Mouse (Mus musculus): ENCODE data around the gene Kcnn4.

The Kcnn4 gene

DNA sequence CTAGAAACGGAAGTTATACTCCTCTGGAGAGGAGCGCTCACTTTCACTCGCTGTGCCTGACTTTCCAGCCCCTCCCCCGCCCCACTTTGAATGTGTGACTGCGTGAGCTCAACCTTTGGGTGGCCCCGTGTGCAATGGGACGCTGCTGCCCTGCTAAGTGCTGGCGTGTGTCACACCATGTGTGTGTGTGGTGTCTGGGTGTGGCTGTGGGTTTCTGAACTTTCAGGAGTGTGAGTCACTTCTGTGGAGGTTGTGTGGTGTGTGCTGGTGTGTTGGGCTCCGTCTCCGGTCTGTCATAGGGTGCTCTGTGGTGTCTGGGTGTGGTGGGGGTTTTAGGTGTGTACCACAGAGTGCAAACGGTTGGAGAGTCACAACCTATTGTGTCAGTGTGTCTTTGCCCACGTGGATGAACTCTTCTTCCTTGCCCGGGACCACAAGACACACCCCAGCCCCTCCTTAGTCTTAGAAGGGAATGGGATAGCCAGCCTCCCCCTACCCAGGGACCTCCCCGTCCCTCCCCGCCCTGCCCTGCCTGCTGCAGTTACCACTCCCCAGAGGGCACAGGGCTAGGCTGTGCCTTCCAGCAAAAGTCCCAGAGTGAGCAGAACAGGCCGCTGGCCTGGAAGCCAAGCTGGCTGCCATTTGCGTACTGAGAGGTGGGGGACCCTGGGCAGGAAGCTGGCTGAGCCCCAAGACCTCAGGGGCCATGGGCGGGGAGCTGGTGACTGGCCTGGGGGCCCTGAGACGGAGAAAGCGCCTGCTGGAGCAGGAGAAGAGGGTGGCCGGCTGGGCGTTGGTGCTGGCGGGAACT lies at the start of gene Kcnn4:
Gene Kcnn4, plus strand, starts transcription at position 533 of the 811 bp plus-strand sequence.
- no peak for DNase-seq (ENCODE audit: low spot score)

DNA sequence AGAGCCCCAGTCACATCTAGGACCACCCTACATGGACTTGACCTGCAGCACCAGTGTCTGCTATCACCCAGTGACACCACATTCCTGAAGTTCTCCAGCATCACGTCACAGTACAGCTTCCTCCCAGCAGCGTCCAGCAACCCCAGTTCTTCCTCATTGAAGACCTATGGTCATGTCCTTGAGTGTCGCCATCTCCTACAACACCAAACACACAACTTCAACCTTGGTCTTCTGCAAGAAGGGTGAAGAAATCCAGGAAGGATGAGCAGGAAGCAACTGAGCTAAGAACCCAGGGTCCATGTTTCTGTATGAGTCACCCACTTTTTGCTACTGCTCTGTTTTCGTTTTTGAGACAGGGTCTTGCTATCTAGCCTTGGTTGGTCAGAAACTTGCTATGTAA lies 47.5 kb upstream of the Kcnn4 start:
- DNase-seq (ENCODE audit: low spot score), result no peak

DNA sequence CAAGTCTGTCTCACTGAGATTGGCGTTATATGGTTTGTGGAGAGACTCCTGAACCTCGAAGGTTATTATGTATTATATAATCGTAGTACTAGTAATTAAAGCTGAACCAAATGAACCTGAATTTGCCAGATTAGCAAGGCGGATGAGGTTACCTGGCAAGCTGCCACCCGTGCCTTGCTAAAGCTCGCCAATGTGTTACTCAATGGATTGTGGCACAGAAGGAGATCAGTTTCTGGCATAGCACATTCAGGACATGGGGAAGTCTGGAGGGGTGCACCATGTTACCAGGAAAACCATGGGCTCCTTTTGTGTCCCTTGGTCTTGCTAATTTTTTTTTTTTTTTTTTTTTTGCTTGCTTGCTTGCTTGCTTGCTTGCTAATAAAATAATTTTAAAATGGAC lies 44.9 kb upstream of the Kcnn4 start:
- DNase-seq (ENCODE audit: low spot score), result no peak

DNA sequence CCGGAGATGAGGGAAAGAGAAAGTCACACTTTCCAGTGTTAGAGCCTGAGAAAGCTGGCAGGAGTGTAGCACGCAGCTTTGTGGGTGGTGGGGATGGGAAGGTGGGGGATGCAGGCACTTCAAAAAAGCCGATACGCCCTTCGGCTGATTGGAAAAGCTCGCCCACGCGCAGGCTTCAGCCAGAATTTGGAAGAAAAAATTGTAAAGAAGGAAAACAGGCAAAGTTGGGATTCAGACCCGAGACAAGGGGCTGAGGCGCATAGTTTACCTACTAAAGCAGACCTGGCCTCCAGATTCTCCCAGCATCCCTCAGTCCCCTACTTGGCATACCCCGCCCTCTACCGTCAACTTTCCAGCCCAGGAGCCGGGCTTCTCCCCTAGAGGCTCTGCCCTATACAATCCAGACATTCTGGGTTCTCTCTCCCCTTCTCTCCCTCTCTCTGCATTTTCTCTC lies 44.4 kb upstream of the Kcnn4 start:
- DNase-seq (ENCODE audit: low spot score), result no peak

DNA sequence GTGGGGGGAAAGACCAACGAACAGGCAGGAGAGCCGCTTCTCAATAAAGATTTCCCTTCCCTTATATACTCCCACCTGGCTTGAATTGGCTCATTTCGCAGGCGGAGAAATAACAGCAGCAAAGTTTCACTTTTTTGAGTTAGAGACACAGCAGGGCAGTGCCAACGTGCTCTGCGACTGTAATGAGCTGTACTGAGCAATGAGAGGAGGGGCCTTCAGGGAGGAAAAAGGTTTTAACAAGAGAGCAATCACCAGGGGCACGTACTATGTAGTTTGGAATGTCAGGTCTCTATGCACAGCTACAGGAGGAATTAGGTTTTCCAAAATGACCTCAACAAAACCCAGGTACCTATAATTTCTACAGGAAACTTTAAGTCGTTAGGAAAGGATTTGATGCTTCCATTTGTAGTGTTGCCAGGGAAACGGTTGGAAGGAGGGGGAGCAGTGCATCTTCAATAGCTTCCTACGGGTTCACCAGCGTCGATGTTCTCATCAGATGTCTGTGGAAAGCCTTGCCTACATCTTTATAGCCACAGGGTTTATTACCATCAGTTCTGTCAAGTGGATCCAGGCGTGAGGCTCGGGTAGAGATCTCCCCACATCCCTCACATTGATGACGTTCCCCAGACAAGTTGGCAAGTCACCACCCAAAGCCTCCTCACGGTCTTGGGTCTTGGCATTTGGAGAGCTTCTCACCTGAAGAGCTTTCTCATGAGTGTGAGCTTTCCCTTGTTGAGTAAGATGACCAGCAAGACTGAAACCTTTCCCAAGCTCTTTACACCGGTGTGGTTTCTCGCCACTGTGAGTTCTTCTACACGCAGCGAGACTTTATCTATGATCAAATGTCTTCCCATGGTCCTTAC lies 43.6 kb upstream of the Kcnn4 start:
- DNase-seq (ENCODE audit: low spot score), result no peak

DNA sequence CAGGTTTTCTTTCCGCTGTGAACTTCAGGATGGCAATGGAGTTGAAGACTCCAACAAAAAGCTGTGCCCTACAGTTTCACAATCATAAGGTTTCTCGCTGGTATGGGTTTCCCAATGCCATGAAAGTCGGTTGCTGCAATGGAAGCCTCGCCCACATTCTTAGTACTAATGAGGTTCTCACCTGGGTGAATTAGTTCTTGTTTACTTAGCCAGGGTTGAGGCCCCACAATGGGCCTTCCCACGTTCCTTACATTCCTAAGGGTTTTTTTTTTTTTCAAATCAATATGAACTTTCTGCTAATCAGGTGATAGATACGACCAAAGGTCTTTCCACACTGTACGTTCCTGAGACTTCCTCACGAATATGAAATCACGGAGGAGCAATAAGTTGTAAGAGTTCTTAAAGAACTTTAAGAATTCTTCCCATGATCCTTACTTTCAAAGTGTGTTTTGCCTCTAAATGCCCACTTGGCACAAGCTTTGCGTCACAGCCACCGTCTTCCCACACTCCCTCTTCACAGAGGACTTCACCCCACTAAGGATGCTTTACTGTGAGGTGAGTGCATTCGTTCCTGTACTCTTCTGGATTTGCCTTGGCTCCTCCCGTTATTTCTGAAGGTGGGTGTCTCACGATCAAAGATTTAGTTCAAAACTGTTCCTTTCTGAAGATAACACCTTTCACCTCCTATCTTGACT lies 42.6 kb upstream of the Kcnn4 start:
- DNase-seq (ENCODE audit: low spot score), result no peak

DNA sequence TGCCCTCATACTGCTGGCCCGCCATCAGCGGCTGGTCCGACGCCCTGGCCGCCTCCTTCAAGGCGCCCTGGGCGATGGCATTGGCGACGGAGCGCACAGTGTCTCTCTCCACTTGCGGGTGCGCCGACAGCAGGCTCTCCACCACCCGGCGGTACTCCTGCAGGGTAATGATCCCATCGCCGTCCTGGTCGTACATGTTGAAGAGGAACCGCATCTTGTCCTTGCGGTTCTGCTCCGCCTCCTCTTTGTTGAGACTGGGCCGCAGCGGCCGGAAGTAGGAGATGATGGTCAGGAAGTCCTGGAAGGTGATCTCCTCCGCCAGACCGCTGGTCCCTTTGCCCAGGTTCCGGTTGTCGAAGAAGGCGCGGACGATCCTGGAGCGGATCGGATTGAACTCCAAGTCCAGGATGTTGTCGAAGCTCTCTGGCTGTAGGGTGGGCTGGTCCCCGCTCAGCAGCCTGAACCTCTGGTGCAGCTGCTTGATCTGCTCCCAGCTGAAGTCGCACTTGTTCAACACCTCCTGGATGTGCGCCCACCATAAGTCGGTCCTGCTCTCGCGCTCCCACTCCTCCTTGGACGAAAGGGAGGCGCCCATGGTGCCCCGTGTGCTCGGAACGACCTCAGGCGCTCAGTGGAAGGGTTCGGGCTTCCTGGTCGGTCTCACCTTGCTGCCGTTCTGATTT lies 36.6 kb upstream of the Kcnn4 start, which contains the start of gene Tescl:
Gene Tescl, minus strand, starts transcription at position 633 of the 683 bp plus-strand sequence.
- DNase-seq (ENCODE audit: low spot score), result peak; percentile 35

DNA sequence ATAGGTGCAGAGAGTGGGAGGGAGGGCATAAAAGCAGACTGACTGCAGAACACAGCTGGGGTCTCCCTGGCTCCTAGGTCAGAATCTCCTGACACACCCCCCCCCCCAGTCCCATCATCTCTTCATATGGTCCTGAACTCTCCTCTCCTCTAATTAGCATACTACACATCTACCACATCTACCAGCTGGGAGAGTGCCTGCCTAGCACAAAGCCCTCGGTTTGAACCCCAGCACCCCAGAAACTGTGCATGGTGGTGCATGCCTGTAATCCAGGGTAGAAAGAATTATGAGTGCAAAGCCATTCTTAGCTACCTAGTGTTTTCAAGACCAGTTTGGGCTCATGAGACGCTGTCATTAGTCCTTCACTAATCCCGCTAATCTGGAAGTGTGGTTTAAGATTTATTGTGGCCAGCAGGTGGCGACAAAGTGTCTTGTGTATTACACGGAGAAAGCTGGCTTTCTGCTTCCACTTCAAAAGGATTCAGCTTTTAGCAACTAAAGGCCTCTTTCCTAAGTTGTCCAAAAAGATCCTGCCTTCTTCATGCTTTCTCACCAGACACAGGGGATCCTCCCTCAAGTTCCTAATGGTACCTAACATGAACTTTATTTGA lies 34.3 kb upstream of the Kcnn4 start:
- peak; percentile 49 for DNase-seq (ENCODE audit: low spot score)

DNA sequence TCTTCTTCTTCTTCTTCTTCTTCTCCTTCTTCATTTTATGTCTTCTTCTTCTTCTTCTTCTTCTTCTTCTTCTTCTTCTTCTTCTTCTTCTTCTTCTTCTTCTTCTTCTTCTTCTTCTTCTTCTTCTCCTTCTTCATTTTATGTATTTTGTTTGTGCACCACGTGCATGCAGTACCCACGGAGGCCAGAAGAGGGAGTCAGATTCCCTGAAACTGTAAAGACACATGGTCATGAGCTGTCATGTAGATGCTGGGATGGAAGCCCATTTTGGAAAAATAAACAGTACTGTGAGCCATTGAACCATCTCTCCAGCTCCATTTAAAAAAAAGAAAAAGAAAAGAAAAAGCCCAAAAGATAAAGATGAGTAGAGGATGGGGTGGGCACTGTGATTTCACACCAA lies 31.8 kb upstream of the Kcnn4 start:
- DNase-seq (ENCODE audit: low spot score), result no peak

DNA sequence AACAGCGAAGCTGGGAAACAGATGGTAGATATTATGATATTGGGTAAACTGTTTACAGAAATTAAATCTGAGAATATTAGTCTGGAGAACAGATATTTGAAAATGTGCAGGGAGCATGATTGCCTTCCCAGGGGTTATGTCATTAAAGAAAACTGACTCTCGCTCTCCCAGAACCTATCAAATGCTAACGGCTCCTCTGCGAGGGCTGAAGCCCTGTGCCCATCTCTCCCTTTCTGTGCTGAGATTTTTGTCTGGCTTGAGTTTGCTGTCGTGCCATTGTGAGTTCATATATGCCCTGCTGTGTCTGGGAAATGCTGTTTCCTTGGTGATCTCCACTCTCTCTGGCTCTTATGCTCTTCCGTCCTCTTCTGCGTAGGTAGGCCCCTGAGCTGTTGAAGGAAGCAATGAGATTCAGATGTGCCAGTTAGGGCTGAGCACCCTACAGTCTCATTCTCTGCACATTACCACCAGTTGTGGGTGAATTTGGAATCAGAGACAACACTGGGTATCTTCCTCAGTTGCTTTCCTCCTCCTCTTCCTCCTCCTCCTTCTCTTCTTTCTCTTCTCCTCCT lies 26.3 kb upstream of the Kcnn4 start:
- no peak for DNase-seq (ENCODE audit: low spot score)

DNA sequence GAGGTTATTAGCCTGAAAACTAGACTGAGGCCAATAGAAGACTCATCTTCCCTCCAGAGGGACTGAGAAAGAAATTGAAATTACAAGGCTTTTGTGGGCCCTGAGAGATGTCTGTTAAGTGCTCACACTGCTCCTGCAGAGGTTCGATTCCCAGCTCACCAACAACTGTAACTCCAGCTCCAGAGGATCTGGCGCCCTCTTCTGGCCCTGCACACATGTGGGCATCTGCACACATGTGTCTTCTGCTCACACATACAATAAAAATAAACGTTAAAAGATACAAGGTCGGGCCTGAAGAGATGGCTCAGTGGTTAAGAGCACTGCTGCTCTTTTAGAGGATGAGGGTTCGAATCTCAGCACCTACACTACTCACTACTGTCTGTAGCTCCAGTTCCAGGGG lies 23.6 kb upstream of the Kcnn4 start:
- no peak for DNase-seq (ENCODE audit: low spot score)

DNA sequence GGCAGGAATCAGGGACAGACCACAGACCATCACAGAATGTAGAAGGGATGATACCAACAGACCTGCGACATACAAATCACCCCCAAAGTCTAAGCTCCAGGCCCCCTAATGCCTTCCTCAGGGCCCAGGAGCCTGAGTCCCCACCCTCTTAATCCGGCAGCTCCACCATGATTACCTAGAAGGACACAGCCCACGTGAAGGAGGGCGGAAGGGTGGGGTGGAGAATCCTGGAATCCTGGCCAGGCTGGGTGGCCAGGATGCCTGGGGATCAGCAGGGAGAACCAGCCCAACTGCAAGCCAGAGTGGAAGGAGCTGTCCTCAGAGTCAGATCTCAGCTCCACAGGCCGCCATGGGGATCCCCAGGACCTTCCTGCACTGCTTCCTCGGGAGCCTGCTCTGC lies 21.2 kb upstream of the Kcnn4 start, which contains the start of gene Lypd5:
Gene Lypd5, plus strand, starts transcription at position 301 of the 400 bp plus-strand sequence.
- no peak for DNase-seq (ENCODE audit: low spot score)

DNA sequence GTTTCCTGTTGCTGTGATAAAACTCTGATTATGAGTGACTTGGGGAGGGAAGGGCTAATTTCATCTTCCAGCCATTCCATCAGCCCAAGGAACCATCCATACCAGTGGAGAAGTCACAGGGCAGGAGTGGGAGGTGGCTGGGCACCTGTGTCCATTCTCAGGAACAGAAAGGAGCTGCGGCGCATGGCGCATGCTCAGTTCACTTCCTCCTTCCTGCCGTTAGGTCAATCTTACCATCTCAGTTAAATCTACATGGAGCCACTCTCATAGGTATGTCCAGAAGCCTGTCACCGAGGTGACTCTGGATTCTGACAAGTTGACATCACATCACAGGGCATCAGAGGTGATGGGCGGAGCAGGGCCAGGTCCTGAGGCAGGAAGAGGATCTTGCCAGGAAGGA lies 14.4 kb upstream of the Kcnn4 start:
- no peak for DNase-seq (ENCODE audit: low spot score)

DNA sequence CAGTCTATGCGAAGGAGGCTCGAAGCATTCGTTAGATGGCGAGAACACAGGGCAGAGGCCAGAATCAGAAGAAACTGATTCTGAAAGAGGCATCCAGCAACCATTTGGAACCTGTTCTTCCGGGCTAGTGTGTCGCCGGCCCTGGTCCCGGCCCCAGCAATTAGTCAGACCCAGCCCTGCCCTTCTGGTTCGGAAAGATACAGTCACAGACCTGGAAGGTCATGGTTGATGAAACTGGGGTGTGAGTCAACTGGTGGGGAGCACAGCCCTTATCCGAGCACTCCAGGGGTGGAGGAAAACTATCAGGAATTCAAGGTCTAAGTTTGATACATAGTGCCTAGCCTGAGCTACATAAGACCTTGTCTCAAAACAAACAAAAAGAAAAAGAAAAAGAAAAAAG lies 14.0 kb upstream of the Kcnn4 start:
- no peak for DNase-seq (ENCODE audit: low spot score)

DNA sequence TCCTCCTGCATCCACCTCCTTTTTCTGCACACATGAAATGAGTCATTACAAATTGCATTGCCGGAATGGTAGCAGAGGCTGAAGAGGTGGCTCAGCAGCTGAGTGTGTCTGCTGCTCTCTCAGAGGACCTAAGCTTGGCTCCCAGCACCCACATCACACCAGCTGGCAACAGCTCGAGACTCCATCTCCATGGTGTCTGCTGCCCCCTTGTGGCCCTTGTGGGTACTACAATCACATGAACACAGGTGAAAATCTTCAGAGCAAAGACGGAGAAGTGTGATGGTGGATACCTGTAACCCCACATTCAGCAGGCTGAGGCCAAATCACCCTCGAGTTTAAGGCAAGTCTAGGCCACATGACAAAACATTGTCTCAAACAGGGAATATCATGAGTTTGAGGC lies 12.2 kb upstream of the Kcnn4 start:
- peak; percentile 62 for DNase-seq (ENCODE audit: low spot score)

DNA sequence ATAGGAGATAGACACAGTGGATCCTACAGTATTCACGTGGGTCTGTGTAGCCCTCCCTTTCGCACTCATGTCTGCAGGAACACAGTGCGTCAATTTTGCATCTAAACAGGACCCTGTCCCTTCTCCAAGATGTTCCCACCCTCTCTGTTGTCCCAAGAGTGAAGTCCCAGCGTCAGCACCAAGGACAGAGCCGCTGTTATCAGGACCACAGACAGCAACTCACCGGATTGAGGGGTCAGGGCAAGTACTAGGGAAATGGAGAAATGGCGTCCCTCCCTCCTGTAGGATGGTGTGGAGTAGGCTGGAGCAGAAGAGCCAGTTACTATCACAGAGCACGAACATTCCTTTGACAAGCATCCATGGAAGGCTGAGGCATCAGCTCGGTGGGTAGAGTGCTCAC lies 10.8 kb upstream of the Kcnn4 start:
- no peak for DNase-seq (ENCODE audit: low spot score)

DNA sequence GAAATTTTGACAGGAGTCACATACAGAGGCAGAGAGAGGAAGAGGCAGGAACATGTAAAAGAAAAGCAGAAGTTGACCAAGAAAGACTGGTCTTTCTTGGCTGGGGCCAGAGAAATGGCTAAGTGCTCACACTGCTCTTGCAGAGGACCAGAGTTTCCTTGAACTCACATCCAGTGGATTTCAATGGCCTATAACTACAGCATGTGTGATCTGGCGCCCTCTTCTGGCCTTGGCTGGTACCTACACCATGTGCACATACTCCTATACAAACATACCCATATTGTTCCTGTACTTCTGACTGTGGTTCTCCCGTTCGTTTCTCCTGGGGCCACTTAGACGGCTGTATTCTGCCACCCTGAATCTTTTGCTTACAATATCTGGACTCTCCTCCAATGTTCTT lies 9.1 kb upstream of the Kcnn4 start:
- DNase-seq (ENCODE audit: low spot score), result peak; percentile 34

DNA sequence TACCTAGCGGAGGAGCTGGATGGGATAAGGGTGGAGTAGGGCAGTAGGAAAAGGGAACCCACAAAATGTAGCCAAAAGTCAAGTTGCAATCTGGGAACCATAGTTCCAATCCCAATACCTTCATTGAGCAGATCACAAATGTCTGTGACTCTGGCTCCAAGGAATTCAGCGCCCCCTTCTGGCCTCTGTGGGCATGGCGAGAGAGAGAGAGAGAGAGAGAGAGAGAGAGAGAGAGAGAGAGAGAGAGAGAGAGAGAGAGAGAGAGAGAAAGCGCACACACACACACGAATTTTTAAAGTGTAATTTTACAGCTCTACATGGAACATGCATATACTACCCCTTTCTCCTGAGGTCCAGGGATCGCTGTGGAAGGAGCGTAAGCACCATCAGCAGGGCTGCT lies 6.8 kb upstream of the Kcnn4 start:
- DNase-seq (ENCODE audit: low spot score), result no peak

DNA sequence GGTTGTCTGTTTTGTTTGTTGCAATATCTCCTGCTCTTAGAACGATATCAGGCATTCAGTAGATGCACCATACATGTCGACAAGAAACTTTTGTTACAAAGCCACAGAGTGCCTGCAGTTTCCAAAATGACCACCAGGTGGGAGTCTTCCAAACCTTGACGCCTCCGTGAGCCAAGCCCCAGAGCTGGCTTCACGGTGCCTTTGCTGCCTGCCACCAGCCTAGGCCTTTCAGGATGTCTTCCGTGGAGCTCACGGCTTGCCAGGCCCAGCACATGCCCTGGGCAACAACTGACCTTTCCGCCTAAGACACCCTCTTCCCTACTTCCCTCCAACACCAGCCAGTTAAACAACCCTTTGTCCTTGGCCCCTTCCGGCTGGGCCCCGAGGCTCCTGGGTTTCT lies 5.2 kb upstream of the Kcnn4 start:
- DNase-seq (ENCODE audit: low spot score), result peak; percentile 70

DNA sequence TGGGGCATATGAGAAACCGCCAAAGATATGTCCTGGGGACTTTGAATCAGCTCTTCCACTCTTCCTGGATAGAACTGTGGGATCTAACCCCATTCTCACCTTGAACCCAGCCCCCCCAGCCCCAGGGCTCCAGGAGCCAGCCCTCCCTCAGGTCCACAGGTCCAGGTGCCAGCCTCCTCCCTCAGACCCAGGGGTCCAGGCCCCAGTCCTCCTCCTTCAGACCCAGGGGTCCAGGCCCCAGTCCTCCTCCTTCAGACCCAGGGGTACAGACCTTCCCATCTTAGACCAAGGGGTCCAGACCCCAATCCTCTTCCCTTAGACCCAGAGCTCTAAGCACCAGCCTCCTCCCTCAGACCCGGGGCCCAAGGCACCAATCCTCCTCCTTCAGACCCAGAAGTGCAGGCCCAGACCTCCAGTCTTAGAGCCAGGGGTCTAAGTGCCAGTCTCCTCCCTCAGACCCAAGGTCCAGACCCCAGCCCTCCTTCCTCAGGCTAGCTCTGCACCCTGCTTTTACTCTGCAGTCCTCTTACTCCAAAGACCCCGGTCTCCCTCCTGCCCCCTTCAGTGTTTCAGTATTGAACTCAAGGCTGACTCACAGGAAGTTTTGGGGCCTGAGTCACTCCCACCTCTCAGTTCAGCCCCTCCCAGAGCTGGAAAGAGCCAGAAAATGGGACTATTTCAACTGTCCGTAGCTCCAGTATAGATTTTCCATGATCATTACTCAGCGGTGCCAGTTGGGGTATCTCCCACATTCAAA lies 4.6 kb upstream of the Kcnn4 start:
- DNase-seq (ENCODE audit: low spot score), result no peak

All from testis, postnatal 14 days (tissue).